ENCODE assay signal across 11 mouse cellular contexts in the genomic region with DNA sequence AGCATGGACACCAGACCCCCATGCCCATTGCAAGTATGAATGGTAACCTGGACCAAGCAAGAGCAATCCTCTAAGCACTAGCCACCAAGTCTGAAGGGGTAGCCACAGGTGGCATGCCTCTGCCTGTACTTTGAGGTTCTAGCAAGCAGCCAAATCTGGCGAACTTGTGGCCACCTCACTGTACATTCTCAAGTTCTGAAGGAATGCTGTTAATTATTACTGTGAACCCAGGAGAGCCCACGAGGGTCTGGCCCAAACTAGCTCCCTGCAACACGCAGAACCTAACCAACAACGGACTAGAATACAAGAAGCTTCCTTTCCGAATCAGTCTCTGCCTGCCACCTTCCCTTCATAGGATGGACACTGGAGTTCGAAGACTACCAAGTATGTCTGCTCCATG. TPM values are rescaled to one million over a fixed set of nuclear protein-coding genes. Genes with fewer than 3 reads are reported as not detected.
DNase-seq lines count a peak whose midpoint lies in the region; ATAC-seq and TF ChIP-seq lines count a peak whose summit lies in the region.
"Had no signal": no experiment of that assay in that cellular context is flagged by ENCODE, and none has a peak within 500 bp of the region (broad histone marks: within the 10 kb centered on the region; RNA-seq: fewer than 3 reads in every experiment).

No protein-coding gene starts in this region.

- H3K9me3 ChIP-seq in heart, postnatal 0 days (replicated peaks; ENCODE audit: control insufficient read depth, low read length) = no peaks in the 10 kb centered on the region
- H3K9me3 ChIP-seq in hindbrain, embryonic 10.5 days = no peaks in the 10 kb centered on the region
- no peaks in the 10 kb centered on the region for H3K9me3 ChIP-seq in midbrain, embryonic 14.5 days (ENCODE audit: control insufficient read depth, low read length)
- H3K9me3 ChIP-seq: liver, embryonic 13.5 days had no signal

- intact Hi-C loops in heart, postnatal 25 days (cut with DNase I) = no loop called here

- peaks cover 5% of the 10 kb centered on the region; the same call in 1 of the 2 replicates for H3K27me3 ChIP-seq in cerebellum, adult 2 months (ENCODE audit: control insufficient read depth, insufficient read depth, low read length)
- peaks cover 96% of the 10 kb centered on the region for H3K27me3 ChIP-seq in heart, postnatal 0 days (ENCODE audit: control insufficient read depth, insufficient read depth, low read length)
- H3K27me3 ChIP-seq in hindbrain, embryonic 10.5 days (ENCODE audit: insufficient read depth, poor library complexity, severe bottlenecking) = peaks cover 100% of the 10 kb centered on the region
- peaks cover 98% of the 10 kb centered on the region for H3K27me3 ChIP-seq in midbrain, embryonic 14.5 days (ENCODE audit: control insufficient read depth, insufficient read depth, low read length)

- ATAC-seq in heart, postnatal 0 days (ENCODE audit: insufficient read depth, low read depth) = no peak
- no peak for ATAC-seq in midbrain, embryonic 14.5 days (ENCODE audit: low FRiP score, low TSS enrichment)

- WGBS in cerebellum, adult 2 months = 28% methylated on average over 6 of the region's 6 CpGs
- 45% methylated on average over 6 of the region's 6 CpGs for WGBS in heart, postnatal 0 days
- WGBS in hindbrain, embryonic 10.5 days = 2% methylated on average over 6 of the region's 6 CpGs
- WGBS in midbrain, embryonic 14.5 days = 10% methylated on average over 6 of the region's 6 CpGs

- peak overlapping the region; percentile 30; the same call in 1 of the 2 replicates for H3K27ac ChIP-seq in cerebellum, adult 2 months (ENCODE audit: insufficient read depth, low read length)
- H3K27ac ChIP-seq in heart, postnatal 0 days (ENCODE audit: low read depth) = no peak overlapping the region
- H3K27ac ChIP-seq in hindbrain, embryonic 10.5 days = peak overlapping the region; percentile 87
- H3K27ac ChIP-seq in midbrain, embryonic 14.5 days (replicated peaks; ENCODE audit: low read depth, low read length) = no peak overlapping the region
- H3K27ac ChIP-seq: liver, embryonic 13.5 days had no signal

- no peaks in the 10 kb centered on the region for H3K4me1 ChIP-seq in cerebellum, adult 2 months (ENCODE audit: control insufficient read depth, insufficient read depth, low read length)
- H3K4me1 ChIP-seq in heart, postnatal 0 days (ENCODE audit: control insufficient read depth, insufficient read depth) = 0 out of 2 replicates have a peak, but pooled peaks cover 4% of the 10 kb centered on the region
- peaks cover 63% of the 10 kb centered on the region for H3K4me1 ChIP-seq in hindbrain, embryonic 10.5 days (replicated peaks)
- H3K4me1 ChIP-seq in midbrain, embryonic 14.5 days (ENCODE audit: control insufficient read depth, insufficient read depth, low read length) = peaks cover 12% of the 10 kb centered on the region
- H3K4me1 ChIP-seq: liver, embryonic 13.5 days had no signal

- no peaks in the 10 kb centered on the region for H3K36me3 ChIP-seq in heart, postnatal 0 days (replicated peaks; ENCODE audit: control insufficient read depth, insufficient read depth, low read length)
- H3K36me3 ChIP-seq in hindbrain, embryonic 10.5 days = peaks cover 5% of the 10 kb centered on the region; the same call in 1 of the 2 replicates
- H3K36me3 ChIP-seq in midbrain, embryonic 14.5 days (ENCODE audit: control insufficient read depth, insufficient read depth, low read length) = no peaks in the 10 kb centered on the region
- H3K36me3 ChIP-seq: liver, embryonic 13.5 days had no signal

- H3K4me3 ChIP-seq in cerebellum, adult 2 months (replicated peaks; ENCODE audit: insufficient read depth, low read depth, low read length) = peak overlapping the region; percentile 21
- peak overlapping the region; percentile 64 for H3K4me3 ChIP-seq in heart, postnatal 0 days (ENCODE audit: low read depth, low read length)
- peak overlapping the region; percentile 59 for H3K4me3 ChIP-seq in hindbrain, embryonic 10.5 days
- 0 out of 2 replicates have a peak overlapping the region, but pooled peaks have one; percentile 2 for H3K4me3 ChIP-seq in midbrain, embryonic 14.5 days (replicated peaks; ENCODE audit: low read depth, low read length)

- DNase-seq in cerebellum, adult 2 months = no peak
- DNase-seq in cerebellum, postnatal 25 days = no peak
- DNase-seq in heart, postnatal 0 days (ENCODE audit: low spot score) = no peak
- DNase-seq in heart, postnatal 25 days (ENCODE audit: low spot score) = no peak
- peak; percentile 35 for DNase-seq in hindbrain, embryonic 10.5 days (ENCODE audit: low spot score)
- no peak for DNase-seq in midbrain, embryonic 14.5 days
- DNase-seq in ovary, adult 18-20 months (ENCODE audit: low spot score) = no peak
- no peak for DNase-seq in frontal cortex, postnatal 14 days (ENCODE audit: low spot score in 2 of 2)
- DNase-seq: liver, embryonic 13.5 days had no signal

- no peak for TF ChIP-seq POLR2A in cerebellum, adult 2 months (IDR thresholded peaks at IDR 0.05; ENCODE audit: borderline replicate concordance, insufficient read depth, low read length)

- TF ChIP-seq EP300 in heart, postnatal 0 days (IDR thresholded peaks at IDR 0.05; ENCODE audit: low read depth) = no peak

- H3K4me2 ChIP-seq in heart, postnatal 0 days (ENCODE audit: low read depth, low read length) = peak overlapping the region; percentile 88
- no peak overlapping the region for H3K4me2 ChIP-seq in midbrain, embryonic 14.5 days (ENCODE audit: low read length)

- TF ChIP-seq CTCF in cerebellum, adult 2 months (IDR thresholded peaks at IDR 0.05; ENCODE audit: borderline replicate concordance, insufficient read depth, low read depth, low read length) = no peak
- TF ChIP-seq CTCF in heart, postnatal 0 days (IDR thresholded peaks at IDR 0.05; ENCODE audit: low read depth) = no peak

- H3K9ac ChIP-seq in heart, postnatal 0 days (replicated peaks; ENCODE audit: low read depth, low read length) = no peak overlapping the region
- H3K9ac ChIP-seq in midbrain, embryonic 14.5 days (replicated peaks; ENCODE audit: low read length) = no peak overlapping the region
- H3K9ac ChIP-seq: liver, embryonic 13.5 days had no signal

RNA-seq across cellular contexts. Expression of a gene that starts 1.5 kb away (rescaled TPM):
- 6.0 and 7.1 TPM in 2 replicates for polyA plus RNA-seq in cerebellum, adult 2 months (2012; rRNA removed)
- 0.92 and 0.97 TPM in 2 replicates for total RNA-seq in heart, postnatal 0 days (2014; rRNA removed; ENCODE audit: low replicate concordance)
- polyA plus RNA-seq in heart, postnatal 0 days (2015; fragmentation: Nextera tagmentation; extraction: Ambion mirVana) = 1.1 and 1.4 TPM in 2 replicates
- under 1 TPM; 0.59 to 0.91 TPM for total RNA-seq in heart, postnatal 25 days (2021)
- polyA plus RNA-seq in hindbrain, embryonic 10.5 days (2016; fragmentation: Nextera tagmentation; extraction: Ambion mirVana) = 45.5 and 57.9 TPM in 2 replicates
- 0.49 and 1.5 TPM in 2 replicates for polyA plus RNA-seq in midbrain, embryonic 14.5 days (2014; fragmentation: Nextera tagmentation; extraction: Ambion mirVana)
- total RNA-seq: hematopoietic stem cell, adult 5-6 weeks; megakaryocyte-erythroid progenitor cell, adult 5-6 weeks had no signal

Comparison
In these comparisons a context has a peak if more than half of its experiments do, and no peak if none do; other contexts are left out.
1. H3K27ac ChIP-seq: peak in cerebellum, adult 2 months (single experiment) and hindbrain, embryonic 10.5 days (single experiment); none in heart, postnatal 0 days (single experiment) and midbrain, embryonic 14.5 days (single experiment).
2. H3K4me3 ChIP-seq: peak in every context shown above with its lines; median percentile 64 in heart, postnatal 0 days; 59 in hindbrain, embryonic 10.5 days; 21 in cerebellum, adult 2 months; 2 in midbrain, embryonic 14.5 days.